Mouse (Mus musculus) mature B cell (primary cell): Measurements from ENCODE around the gene Abtb2.

Experiments
- in situ Hi-C: fragments of 300-500 bp; cut with MboI; formaldehyde crosslinking; loops from 2 replicates; pipeline ENCODE4 v1.14.3; 2019

Gene Abtb2

DNA sequence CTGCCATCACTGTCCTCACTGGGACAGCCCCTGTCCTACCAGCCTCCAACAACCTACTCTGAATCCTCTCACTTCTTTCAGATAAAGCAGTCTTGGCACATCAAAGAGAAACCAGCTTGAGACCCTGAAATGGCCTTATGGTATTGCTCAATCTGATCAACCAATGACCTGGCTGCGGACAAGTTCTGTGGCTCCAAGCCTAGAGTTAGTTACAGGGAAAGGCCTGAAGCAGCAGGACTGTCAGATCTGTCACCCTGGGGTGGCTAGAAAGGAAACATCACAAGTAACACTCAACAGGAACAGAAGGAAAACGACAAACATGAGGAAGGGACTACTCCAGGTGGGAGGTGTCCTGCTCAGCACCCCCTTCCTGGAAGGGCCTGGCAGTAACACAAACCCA is 158.4 kb downstream of the Abtb2 start:
- in situ Hi-C loops: loop anchor here (25.0 kb wide), 1 partner anchor 262 kb away; no protein-coding TSS in a partner anchor

DNA sequence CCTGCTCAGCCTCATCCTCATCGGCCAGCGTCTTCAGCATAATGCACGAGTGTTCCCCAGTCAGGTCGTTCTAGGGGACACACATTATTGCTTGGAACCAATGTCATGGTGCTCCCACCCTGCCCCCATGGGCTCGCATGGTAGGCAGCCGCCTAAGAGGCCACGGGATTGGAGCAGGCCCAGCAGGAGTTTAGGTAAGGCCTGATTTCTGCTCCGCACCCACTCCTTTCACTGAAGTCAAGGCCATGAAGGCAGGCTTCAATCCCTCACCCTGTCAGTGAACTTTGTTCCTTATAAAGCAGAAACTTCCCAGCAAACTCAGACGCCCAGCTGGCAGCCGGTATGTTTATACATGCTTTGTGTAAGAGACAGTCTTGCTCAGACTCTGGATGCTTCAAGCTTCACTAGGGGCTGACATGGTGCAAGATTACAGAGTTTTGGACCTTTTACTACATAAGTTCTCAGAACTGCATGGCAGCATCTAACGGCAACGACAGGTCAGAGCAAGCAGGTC is 162.0 kb downstream of the Abtb2 start:
- in situ Hi-C loops: no loop called here

DNA sequence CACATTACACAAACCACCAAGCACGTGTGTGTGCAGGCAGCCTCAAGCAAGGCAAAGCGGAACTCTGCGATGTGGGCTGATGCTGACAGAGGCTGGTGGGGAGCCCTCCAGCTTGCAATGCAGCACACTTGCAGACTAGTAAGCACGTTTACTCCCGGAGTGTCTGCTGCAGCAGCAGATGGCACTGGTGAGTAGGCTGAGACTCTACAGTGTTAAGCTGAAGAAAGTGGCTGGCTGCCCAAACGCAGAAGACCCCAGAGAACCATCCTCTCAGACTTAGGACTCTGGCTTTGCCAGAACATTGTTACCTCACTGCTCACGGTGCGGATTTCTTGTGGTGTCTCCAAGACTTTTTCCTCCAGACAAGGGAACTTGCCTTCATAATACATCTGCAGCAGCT is 164.9 kb downstream of the Abtb2 start:
- in situ Hi-C loops: no loop called here

DNA sequence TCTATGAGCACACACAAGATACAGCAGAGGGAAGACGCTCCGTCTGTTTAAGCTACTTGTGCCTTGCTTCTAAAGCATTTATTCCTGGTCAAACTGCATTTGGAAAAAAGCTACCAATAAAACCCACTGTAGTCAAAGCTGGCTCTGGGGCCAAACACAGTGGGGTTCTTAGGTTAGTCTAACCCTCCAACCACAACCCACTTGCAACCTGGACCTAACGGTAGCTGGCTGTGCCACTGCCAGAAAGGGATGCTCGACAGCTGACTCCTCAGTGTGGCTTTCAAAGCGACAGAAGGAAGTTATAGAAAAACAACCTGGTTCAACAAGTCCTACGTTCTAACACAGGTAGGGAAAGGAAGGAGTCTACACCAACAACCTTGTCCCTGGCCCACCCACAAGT is 165.3 kb downstream of the Abtb2 start:
- in situ Hi-C loops: no loop called here

DNA sequence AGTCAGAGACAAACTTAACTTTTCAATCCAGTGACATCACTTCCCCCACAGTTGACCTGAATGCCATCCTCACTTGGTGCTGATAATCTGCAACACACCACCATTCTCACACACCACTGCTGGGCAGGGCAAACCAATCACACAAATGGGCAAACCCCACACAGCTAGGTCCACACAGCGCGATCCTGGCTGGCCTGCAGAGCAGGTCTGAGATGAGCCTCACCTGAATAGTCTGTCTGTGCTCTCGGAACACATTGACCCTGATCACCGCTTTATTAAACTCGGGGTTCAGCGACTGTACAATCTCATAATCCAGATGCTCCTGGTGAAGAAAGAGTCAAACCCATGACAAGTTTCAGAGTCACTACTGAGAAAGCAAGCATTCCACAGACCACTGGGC is 176.7 kb downstream of the Abtb2 start:
- in situ Hi-C loops: no loop called here

DNA sequence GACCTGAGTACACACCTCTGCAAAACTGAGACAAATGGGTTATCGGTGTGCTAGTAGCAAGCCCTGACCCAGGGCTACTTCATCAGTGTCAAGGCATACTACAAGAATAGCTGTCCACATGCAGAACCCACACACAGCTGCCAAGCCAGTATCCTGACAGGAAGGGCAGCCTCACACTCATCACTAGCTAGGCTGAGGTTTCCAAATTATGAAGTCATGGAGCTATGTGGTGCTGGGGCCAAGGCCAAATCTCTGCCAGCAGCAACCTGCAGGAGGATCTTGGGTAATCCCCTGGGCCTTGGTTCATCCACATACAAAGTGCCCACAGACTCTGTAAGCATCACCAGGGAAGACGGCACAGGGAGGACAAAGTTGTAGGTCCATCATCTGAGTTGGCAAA is 177.4 kb downstream of the Abtb2 start:
- in situ Hi-C loops: no loop called here

DNA sequence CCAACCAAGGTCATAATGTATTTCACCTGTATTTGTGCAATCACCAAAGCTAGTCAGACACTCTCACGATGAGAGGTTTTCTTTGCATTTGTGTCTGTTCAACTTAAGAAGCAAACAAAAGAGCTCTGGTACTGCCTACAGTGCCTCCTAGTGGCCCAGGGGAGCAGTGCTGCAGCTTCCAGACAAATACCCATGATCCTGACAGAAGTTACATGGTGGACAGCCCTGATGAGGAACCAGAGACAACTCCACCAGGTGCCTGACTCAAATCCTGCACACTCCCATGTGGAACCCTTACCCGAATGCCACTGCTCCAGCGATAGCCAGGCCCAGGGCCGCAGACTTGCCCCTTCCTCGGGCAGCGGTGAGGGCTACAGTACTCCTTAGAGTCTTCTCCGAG is 177.9 kb downstream of the Abtb2 start:
- in situ Hi-C loops: no loop called here

DNA sequence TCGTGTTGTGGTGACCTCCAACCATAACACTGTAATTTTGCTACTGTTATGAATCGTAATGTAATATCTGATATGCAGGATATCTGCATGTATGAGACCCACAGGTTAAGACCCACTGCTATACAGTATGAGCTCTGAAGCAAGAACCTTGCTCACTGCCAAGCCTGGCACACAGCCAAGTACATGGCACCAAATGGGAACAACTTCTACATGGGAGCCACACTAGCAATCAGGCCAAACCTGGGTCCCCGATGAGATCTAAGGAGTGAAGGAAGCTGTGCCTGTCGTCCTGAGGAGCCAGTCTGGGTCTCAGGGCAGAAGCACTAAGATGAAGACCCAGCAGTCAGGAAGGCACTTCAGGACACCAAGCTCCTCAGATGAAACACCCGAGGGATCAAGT is 179.4 kb downstream of the Abtb2 start:
- in situ Hi-C loops: no loop called here

DNA sequence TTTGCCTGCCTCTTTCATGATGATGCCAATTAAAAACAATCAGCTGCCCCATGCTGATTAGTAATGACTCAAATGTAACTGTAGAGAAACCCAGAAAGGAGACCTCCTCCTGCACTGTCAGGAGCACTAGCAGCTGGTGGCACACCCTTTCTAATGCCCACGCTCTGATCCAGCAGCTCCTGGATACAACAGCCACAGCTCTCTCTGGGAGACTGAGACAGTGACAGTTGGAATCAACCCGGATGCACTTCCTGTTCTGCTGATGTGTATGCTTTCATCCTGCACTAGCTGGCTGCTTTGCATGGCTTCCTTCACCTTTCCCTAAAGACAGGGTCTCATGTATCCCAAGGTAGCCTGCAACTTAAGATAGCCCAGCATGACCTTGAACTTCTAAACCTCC is 180.0 kb downstream of the Abtb2 start:
- in situ Hi-C loops: no loop called here

DNA sequence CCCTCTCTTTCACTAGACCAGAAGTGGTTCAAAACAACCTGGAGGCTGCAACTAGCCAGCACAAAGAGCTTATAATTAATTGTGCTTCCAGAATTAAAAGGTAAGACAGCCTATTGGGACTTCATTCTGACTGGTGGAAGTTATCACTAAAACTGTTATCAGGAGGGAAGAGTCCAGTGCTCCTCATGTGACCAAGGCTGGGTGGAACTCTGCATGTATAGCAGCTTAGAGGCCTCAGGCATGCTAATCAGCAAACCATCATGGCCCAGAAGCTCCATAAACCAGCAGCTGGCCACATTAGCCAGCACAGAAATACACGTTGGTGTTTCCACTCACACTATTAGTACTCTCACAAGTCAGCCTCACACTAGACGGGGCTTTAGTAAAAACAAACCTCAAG is 180.7 kb downstream of the Abtb2 start:
- in situ Hi-C loops: no loop called here

DNA sequence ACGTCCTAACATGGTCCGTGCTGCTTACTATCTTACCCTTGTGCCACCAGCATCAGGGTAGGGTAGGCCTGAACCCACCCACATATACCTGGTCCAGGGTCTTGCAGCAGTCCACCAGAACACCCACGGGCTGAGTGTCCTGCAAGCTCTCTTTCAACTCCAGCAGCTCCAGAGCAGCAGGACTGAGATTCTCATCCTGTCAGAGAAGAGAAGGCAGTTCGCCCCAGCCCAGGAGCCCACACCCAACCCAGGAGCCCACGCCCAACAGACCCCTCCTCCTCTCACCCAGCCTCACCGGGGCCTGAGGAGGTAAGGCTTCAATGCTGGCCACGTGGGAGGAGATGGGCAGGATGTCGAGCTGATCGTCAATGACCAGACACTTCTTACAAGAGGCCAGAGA is 181.8 kb downstream of the Abtb2 start:
- in situ Hi-C loops: no loop called here

DNA sequence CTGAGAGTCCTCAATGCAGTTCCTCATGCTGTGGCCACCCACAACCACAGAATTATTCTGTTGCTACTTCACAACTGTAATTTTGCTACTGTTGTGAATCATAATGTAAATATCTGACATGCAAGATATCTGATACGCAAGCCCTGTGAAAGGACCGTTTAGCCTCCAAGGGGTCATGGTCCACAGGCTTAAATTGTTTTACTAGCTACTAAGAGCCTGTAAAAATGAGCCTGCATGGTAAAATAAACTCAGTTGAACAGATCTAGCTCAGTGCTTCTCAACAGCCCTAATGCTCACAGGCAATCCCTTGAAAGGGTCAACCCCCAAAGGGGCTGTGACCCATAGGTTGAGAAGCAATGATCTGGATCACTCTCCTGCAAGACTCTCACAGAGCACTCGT is 183.0 kb downstream of the Abtb2 start:
- in situ Hi-C loops: no loop called here

DNA sequence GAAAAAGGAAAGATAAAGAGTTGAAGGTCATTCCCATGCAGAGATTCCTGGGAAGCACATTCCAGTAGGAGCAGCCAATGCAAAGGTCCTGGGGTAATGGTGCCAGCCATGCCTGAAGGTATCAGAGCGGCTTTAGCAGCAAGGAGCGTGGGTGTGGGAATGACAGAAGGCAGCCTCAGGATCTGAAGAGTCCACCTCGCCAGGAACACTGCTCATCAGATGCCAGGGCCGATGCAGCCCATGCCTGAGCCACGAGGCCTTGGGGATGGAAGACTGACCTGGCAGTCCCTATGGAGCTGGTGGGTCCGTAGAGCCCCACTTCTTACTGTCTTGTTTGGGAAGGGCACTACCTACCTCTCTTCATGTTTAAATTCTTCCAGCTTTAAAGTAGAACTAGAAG is 185.7 kb downstream of the Abtb2 start:
- in situ Hi-C loops: no loop called here

DNA sequence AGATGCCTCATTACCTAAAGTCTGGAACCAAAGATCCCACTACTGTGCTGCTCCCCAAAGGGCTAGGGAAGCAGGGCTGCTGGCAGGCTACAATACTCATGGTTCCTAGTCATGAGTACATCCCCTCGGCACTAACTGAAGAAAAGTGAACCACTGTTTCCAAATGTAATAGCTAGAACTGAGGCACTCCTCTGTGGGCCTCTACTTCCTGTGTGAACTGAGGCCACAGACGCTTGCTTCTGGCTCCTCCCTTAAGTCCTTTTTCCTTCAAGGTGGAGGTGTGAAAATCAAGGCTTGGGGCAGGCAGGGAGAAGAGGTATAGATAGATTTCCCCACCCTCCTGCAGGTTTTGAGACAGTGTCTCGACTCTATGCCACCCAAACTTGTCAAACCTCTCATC is 188.5 kb downstream of the Abtb2 start:
- in situ Hi-C loops: no loop called here

DNA sequence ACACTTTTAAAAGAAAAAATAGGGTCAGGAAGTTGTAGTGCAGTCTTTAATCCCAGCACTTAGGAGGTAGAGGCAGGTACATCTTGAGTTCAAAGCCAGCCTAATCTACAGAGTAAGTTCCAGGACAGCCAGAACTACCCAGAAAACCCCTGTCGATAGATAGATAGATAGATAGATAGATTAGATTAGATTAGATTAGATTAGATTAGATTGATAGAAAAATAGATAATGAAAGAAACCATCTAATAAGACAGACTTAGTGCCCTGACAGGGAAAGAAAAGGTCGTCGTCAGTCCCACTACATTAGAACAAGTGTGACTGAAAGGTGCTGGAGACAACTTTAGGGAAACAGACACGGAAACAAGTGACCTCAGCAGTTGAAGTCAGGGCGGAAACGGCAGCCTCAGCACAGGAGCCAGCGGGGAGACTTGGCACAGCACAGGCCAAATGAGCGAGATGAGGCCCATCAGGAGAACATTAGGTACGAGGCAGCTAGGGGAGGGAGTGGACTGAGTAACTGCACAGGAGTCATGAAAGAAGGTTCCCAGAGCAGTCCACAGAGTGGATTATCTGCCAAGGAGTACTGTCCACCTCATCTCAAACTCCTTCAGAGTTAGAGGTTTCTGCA is 189.5 kb downstream of the Abtb2 start:
- in situ Hi-C loops: no loop called here

DNA sequence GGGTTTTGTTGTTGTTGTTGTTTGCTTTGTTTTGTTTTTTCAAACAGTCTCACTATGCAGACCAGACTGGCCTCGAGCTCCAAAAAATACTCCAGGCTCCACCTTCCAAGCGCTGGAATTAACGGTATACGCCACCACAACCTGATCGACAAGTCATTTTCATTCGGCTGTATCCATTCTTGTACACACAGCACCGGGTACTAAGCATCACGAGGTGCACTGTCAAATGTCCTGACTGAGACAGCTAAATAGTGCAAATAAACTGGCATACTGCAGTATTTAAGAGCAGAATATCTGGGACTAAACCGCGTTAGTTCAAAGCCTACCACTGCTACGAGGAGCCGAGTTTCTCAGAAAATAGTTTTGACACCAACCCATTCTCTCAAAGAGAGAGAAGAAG is 194.3 kb downstream of the Abtb2 start:
- in situ Hi-C loops: no loop called here

DNA sequence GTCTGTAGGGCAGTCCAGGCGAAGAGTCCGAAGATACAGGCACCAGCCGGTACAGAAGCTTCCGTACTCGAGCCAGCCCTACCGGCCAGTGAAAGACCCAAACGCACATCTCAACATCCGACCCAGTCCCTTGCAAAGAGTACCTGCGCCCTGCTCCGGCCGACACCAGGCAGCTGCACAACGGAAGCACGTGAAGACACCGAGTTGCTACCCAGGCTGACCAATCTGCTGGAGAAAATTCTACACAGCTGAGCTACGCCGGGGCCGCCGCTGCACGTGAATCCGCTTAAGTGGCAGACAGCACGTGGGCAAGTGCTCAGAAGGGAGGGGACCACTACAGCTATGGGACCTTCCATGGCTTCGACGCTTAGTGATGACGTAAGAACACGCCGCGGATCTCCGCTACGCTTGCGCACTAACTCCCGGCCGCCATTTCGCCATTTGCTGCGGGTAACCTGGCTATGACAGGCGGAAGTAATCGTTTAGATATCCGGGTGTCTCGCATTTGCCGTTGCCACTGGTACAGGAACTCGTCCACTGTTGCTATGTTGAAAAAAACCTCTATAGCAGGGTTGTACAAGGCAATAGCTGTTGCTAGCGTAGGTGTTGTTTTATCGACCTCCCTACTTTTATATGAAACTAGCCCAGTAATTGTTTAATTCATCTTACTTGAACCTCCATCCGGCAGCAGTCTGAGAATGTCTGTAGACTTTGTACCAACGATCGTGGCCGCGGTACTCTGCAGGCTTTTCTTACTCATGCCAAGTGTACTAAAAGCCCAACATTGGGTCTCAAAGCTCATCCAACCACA is 195.0 kb downstream of the Abtb2 start, which contains the start of gene Nat10:
Nat10 (minus strand) TSS at position 365 of the 811 bp plus-strand sequence.
- in situ Hi-C loops: no loop called here

DNA sequence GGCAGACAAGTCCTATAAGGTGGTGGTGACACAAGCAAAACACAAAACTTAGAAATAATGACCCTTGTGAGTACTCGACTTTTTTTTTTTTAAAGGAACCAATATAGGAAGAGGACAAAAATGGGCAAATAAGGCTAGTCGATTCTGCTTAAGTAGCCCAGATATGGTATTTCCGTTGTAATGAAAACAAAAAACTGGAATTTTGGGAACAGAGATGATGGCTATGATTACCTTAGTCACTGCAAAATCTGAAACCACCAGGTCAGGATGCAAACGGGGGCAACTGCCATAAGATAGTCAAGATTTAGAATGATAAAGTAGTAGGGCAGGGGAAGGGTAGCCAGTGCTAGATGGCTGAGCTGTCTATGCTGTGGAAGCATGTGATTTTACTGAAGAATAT is 195.9 kb downstream of the Abtb2 start:
- in situ Hi-C loops: no loop called here

DNA sequence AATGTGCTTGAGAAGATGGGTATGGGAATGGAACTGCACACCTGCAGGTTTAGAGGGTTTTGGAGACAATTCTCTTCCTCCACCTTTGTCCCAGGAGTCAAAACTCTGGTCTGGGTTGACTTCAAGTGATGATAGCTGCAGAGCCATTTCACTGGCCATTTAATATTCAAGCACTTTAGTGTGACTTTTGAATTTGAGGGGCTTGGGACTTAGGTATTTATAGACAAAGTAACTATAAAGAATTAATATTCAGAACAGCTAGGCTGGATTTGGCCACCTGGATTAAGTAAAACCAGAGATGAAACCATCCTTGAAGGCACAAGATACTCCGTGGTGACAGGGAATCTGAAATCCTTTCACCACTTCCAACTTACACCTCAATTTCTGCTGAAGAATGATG is 196.4 kb downstream of the Abtb2 start:
- in situ Hi-C loops: no loop called here
